Mouse (Mus musculus) right cerebral cortex, postnatal 14 days (tissue): Measurements from ENCODE around the gene D430042O09Rik.

Experiments used
- DNase-seq: peaks from one replicate; pipeline ENCODE4 v3.0.0; 2022

Gene D430042O09Rik

DNA sequence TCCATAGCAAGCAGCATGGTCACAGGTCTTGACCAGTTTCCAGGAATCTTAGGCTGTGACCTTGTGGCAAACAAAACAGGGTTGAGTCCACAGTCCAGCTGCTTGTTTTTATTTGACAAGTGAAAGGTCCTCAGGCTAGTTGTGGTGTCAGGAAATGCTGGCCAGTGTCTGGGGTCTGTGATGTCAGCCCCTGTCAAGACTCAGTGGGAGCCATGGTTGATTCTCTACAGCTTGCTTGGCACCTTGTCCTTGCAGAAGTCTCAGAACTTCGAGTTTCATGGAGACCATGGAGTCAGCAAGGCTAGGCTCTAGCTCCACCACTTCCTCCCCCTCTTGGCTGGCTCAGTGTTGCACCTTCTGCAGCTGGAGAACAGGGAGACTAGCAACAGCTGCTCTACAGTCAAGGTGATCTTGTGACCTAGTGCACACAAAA lies 33.6 kb downstream of the D430042O09Rik start:
- no peak for DNase-seq

DNA sequence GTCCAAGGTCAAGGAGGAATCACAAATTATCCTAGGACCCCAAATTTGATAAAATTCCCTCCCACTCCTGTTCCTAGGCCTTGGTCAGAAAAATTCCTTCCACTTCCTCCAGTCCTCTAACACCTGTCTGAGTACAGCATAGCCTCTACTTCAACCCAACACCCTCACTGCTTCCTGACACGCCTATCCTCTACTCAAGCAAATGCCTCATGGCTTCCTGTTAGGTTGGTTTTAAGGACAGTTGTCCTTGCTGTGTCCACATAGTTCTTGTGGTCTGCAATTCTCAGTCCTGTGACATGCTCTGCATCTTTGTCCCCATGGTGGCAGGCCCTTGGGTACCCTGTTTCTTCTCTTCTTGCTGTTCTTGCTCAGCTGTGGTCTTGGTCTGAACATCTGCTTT lies 37.1 kb downstream of the D430042O09Rik start:
- DNase-seq = no peak

DNA sequence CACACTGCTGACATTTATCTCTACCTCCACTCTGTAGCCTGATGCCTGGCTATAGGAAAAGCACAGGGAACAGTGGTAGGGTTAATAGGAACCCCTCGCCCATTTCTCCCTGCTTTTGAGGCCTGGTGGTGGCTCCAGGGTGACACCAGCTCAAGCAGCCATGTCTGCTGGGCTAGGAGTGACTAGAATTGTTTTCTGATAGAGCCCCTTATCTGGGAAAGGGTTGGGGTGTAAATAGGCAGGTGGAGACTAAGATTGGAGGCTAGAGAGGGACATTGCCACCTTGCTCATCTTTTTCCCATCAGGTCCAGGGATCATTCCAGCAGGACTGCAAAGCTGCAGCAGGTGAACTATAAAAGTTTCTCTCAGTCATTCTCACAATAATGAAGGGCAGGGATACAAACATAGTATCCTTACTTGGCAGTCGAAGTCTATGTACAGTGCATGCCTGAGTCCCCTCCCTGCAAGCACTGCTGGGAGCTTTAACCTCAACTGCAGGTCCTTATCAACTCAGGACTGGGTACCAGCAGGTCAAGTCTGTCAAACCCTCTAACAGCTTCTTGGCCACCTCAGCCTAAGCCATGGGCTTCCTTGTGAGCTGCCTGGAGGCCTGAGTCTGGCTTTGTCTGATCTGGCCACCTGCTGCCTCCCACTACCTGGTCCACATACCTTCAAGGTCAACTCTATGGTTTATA lies 39.1 kb downstream of the D430042O09Rik start:
- DNase-seq = no peak

GRCm38 (mm10) chr7:125747316-125747690 lies 39.6 kb downstream of the D430042O09Rik start:
- no peak for DNase-seq

GRCm38 (mm10) chr7:125748186-125748585 lies 40.5 kb downstream of the D430042O09Rik start:
- no peak for DNase-seq

GRCm38 (mm10) chr7:125752699-125753325 lies 45.1 kb downstream of the D430042O09Rik start:
- no peak for DNase-seq

DNA sequence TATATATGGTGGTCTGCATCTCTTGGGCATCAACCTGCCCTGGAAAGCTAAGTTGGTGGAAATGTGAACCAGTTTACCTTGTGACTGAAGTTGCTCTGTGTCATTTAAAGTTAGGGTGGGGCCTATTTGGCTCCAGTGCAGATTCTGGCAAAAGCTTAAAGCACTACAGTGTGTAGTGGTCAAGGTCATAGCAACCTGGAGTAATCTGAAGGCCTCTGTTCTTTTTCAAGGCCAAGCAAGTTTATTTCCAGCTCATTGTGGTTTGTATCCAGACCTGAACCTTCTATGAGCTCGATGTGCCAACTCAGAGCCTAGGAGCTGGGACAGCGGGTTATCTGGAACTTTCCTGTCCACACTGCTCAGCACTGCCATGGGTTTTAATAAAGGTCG lies 45.6 kb downstream of the D430042O09Rik start:
- DNase-seq = no peak

DNA sequence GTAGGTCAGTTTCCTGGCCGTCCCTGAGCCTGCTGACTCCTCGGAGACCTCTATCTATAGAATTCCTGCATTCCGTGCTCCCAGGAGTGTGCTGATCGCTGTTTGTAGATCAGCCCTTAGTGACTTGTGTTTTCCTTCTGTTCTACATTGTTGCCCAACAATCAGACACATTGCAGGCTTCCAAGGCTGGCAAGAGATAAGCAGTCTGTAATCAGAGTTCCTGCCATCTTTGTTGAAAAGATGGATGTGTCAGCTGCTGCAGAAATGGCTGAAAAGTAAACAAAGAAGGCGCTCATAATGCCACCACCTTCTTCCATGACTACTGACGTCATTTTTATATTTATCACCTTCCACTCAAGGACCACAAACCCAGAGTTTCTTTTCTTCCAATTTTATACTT lies 49.1 kb downstream of the D430042O09Rik start:
- no peak for DNase-seq

- no peak for DNase-seq
Observed at GRCm38 (mm10) chr7:125757896-125758623, 50.4 kb downstream of the D430042O09Rik start.

- DNase-seq = no peak
Observed at GRCm38 (mm10) chr7:125762289-125762688, 54.6 kb downstream of the D430042O09Rik start.

- no peak for DNase-seq
Observed at GRCm38 (mm10) chr7:125762883-125763830, 55.5 kb downstream of the D430042O09Rik start.

DNA sequence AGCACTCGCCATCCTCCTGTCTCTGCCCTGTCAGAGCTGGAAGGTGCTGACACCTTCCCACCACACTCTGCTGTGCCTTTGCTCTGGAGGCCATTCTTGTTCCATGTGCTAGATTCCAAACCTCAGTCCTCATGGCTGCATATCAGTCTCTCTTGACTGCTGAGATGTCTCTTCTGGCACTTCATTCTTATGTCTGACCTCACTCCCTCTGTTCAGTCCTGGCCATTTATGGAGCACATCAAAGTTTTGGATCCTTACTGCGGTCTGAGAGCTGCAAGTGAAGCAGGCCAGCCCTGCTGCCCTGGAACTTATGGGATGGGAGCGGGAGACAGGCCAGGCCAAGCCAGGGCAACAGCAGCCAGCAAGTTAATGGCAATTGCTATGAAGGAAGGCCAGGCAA lies 56.7 kb downstream of the D430042O09Rik start:
- DNase-seq = no peak

DNA sequence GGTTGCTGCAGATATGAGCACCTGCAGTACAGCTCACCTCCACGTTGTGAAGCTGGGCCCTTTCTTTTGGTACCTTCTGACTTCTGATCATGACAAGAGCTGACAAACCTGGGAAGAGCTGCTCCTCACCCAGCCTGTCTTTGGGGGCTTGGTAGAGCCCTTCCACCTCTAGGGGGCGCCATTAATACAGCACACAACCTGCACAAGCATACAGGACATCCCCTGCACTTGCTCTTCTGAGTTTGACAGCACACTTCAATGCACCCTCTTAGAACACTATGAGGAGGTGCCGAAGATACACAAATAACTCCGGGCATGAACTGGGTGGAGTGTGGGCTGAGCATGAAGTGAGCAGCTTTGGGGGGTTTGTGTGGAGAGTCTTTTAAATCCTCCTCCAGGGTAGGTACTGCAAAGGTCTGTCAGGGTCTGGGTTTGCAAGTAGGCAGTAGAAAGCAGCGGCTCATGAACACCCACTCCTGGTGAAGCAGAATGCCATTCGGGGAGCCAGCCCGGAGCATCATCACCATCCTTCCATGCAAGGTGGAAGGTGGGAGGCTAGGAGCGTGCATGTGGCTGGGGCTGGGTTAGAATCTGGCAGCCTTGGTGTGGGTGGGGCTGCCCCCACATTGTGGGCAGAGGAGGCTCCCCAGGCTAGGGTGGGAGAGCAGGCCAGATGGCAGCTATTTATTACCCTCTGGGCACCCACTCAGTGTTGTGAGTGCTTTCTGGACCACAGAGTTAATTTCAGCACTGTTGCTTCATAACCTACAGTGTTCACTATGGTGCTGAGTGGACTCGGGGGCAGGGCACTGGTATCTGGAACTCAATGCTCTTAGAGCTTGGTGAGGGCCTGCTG lies 59.5 kb downstream of the D430042O09Rik start:
- peak; percentile 68 for DNase-seq

GRCm38 (mm10) chr7:125772961-125773571 lies 65.4 kb downstream of the D430042O09Rik start:
- DNase-seq = peak; percentile 34

GRCm38 (mm10) chr7:125783206-125783605 lies 75.5 kb downstream of the D430042O09Rik start:
- no peak for DNase-seq

DNA sequence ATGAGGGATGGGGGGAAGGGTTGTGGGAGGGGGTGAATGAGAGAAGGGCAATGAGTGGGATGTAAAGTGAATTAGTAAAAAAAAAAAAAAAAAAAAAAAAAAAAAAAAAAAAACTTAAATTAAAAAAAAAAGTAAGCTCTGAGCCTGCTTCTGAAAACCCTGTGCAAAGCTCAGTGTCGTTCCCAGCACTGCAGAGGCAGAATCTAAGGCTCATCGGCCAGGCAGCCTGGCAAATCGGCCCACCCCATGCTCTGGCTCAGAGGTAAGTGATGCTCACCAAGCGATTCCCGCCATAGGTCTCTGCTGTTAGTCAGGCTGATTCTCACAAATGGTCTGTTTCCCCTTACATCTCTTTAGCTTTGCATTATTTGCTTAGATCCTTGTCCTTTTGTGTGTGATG lies 78.4 kb downstream of the D430042O09Rik start:
- DNase-seq = no peak

DNA sequence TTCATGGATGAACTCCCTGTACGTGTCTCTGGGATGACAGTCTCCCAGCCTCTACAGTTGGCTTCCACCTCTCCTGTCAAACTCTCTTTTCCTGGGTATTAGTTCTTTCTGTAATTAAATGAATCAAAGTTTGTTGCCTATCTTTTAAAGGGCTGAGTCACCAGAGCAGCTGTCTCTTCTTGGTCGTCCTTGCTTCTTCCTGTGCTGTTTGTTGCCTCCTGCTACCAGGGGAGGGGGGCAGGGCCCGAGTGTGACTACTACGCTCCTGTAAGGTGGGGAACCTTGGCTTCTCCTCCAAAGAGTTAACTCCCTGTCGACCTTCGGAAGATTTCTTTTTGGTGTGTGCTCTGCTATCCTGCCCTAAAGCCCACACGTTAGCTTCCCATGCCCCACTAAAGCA lies 79.4 kb downstream of the D430042O09Rik start:
- no peak for DNase-seq

GRCm38 (mm10) chr7:125790039-125790438 lies 82.4 kb downstream of the D430042O09Rik start:
- no peak for DNase-seq

DNA sequence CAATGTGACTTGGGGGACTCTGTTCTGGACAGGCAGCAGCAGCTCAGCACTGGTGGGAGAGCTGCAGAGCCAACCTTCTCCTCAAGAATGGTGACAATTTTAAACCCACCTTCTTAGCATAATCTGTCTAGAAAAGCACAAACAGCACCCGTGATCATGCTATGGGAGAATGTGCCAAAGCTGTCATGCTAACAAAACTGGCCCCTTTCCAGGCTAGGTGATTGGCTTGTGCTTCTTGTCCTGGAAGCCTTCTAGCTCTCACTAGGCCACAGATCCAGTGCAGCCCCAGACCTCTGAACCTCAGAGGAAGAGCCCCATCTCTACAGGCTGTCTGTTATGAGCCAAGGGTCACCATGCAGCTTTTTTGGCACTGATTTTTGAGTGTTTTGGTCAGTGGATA lies 98.9 kb downstream of the D430042O09Rik start:
- DNase-seq = no peak

DNA sequence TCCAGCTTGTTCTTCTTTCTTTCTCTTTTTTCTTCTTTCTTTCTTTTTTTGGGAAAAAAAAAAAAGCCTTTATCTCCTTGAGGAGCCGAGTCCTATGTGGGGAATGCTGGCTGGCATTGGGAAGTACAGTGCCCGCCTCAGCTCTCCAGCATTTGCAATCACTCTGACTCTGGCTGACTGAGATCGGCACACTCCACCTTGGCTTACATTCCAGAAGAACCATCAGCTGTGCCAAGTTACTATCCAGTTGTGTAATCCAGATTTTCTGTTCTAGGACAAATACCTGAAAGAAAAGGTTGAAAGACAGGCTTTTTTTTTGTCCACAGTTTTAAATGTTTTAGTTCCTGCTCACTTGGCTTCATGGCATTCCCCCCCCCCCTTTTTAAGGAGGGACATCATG lies 100.5 kb downstream of the D430042O09Rik start:
- no peak for DNase-seq

DNA sequence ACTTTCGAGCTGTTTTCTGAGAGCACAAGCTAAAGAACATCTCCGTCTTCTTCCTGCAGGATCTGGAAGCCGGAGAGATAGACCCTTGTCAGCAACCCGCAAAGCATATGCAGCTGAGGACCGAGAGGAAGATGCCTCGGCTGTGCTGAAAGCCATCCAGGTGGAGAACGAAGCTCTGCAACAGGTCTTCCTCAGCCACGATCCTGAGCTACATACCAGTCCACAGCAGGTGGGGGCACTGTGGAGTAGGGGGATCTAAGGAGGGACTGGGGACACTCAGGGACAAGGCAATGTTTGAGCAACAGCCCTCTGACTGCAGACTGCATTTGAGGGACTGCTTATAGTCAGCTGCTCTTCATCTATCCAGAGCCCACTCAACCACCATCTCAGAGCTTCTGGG lies 105.0 kb downstream of the D430042O09Rik start:
- no peak for DNase-seq
